Mouse (Mus musculus) limb, embryonic 14.5 days (tissue): ENCODE measurements around the gene Zfp68. TPM values are rescaled to one million over a fixed set of nuclear protein-coding genes. Genes with fewer than 3 reads are reported as not detected.

Source experiments
- microRNA-seq: library from miRNA; unstranded; fragments of <30 nt; microRNA quantifications from one replicate; pipeline ENCODE4, GENCODE M21; 2016
- polyA plus RNA-seq, 2 experiments: library from polyadenylated mRNA; depleted of rRNA in 1 of 2; stranded (reverse) in 1 of 2; unstranded in 1 of 2; fragments of >200 nt; fragmentation: Nextera tagmentation in 1 of 2; extraction: Ambion mirVana in 1 of 2; gene quantifications; 2 replicates each; pipeline versions ENCODE4 v1.2.1 to v1.2.3; 2012 to 2014

Zfp68 gene
- polyA plus RNA-seq, 2 experiments = 34.1 to 80.2 TPM

Small RNAs within 50 kb of the gene (microRNA-seq; reads per million reads assigned to microRNA genes)
- not detected for gene Gm24082

Other genes starting within 250 kb of the Zfp68 start
- 17.4 and 21.4 TPM in 2 replicates for gene Zfp157, start 178.3 kb downstream of the Zfp68 start, polyA plus RNA-seq (2012; rRNA removed)
- gene Zfp157, start 178.3 kb downstream of the Zfp68 start, polyA plus RNA-seq (2014; fragmentation: Nextera tagmentation; extraction: Ambion mirVana) = 40.4 and 42.9 TPM in 2 replicates
- not detected in 2 replicates for gene 1700123K08Rik, start 55.0 kb downstream of the Zfp68 start, polyA plus RNA-seq (2012; rRNA removed)
- not detected in 2 replicates for gene 1700123K08Rik, start 55.0 kb downstream of the Zfp68 start, polyA plus RNA-seq (2014; fragmentation: Nextera tagmentation; extraction: Ambion mirVana)
- gene A430033K04Rik, start 3.1 kb upstream of the Zfp68 start, polyA plus RNA-seq (2012; rRNA removed) = 9.2 and 11.7 TPM in 2 replicates
- gene A430033K04Rik, start 3.1 kb upstream of the Zfp68 start, polyA plus RNA-seq (2014; fragmentation: Nextera tagmentation; extraction: Ambion mirVana) = 10.3 and 14.7 TPM in 2 replicates
- gene Fam20c, start 134.8 kb upstream of the Zfp68 start, polyA plus RNA-seq (2012; rRNA removed) = 10.6 and 12.3 TPM in 2 replicates
- 8.5 and 10.9 TPM in 2 replicates for gene Fam20c, start 134.8 kb upstream of the Zfp68 start, polyA plus RNA-seq (2014; fragmentation: Nextera tagmentation; extraction: Ambion mirVana)
- gene Gm5294, start 200.3 kb upstream of the Zfp68 start, polyA plus RNA-seq (2012; rRNA removed) = not detected in 2 replicates
- not detected in 2 replicates for gene Gm5294, start 200.3 kb upstream of the Zfp68 start, polyA plus RNA-seq (2014; fragmentation: Nextera tagmentation; extraction: Ambion mirVana)